Mouse (Mus musculus): Measurements from ENCODE around the gene Gm21767.
"Not testable (repeated sequence)": the region's sequence is repeated elsewhere in the genome, so short reads cannot be mapped to it uniquely, and the experiment has no call there.

Gm21767 gene

GRCm38 (mm10) chrY:13941438-13941837, at the start of gene Gm21767:
Gene Gm21767, plus strand, starts transcription at chrY:13941738.
- not testable (repeated sequence) for DNase-seq (ENCODE audit: low spot score)
